Mouse (Mus musculus): ENCODE measurements around the gene Myod1. TPM values are rescaled to one million over a fixed set of nuclear protein-coding genes. Genes with fewer than 3 reads are reported as not detected.

Myod1 gene
- polyA plus RNA-seq (2015; fragmentation: Nextera tagmentation; extraction: Ambion mirVana): 0.13 and 0.20 TPM in 2 replicates

GRCm38 (mm10) chr7:46376172-46377007 is at the start of gene Myod1:
Myod1 (plus strand) TSS chr7:46376474.

DNA sequence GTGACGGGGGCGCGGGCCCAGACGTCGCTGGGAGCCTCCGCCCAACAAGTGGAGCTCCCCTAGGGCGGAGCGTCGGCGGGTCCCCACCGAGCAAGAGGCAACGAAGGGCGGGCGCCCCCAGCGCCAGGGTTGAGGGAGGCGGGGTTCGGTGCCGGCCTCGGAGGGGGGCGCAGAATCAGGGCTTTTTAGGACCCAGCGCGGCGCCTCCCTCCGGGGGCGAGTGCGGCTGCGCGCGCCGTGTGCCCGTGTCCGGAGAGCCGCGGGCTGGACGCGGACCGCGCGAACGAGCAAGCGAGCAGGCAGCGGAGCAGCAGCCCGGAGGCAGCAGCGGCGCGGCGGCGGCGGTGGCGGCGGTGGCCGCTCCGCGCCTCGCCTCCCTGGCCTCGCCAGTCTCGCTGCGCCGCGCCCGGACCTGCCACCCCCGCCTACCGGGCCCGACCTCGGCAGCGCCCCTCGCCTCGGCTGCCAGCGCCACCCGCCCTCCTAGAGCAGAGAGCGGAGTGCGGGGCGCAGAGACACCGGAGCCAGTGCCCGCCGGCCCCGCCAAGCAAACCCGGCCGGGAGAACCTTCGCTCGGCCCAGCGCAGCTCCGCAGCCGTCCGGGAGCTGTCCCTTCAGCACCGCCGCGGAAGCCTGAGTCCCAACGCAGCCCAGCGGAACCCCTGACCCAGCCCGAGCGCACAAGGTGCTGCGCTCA is 20.1 kb downstream of the Myod1 start, which contains the start of gene Kcnc1:
TSS of gene Kcnc1 (plus strand) at position 267 of the 697 bp plus-strand sequence.

Other genes starting within 250 kb of the Myod1 start
- gene Abcc8, start 196.4 kb upstream of the Myod1 start, polyA plus RNA-seq (2015; fragmentation: Nextera tagmentation; extraction: Ambion mirVana): 11.4 and 13.1 TPM in 2 replicates
- 0.75 and 1.5 TPM in 2 replicates for gene Ush1c, start 138.0 kb upstream of the Myod1 start, polyA plus RNA-seq (2015; fragmentation: Nextera tagmentation; extraction: Ambion mirVana)
- gene Otog, start 135.5 kb upstream of the Myod1 start, polyA plus RNA-seq (2015; fragmentation: Nextera tagmentation; extraction: Ambion mirVana): 0.08 TPM in 1 of 2 replicates, not detected in the other
- 36.4 and 38.9 TPM in 2 replicates for gene Kcnc1, start 20.0 kb downstream of the Myod1 start, polyA plus RNA-seq (2015; fragmentation: Nextera tagmentation; extraction: Ambion mirVana)